In the genomic region with DNA sequence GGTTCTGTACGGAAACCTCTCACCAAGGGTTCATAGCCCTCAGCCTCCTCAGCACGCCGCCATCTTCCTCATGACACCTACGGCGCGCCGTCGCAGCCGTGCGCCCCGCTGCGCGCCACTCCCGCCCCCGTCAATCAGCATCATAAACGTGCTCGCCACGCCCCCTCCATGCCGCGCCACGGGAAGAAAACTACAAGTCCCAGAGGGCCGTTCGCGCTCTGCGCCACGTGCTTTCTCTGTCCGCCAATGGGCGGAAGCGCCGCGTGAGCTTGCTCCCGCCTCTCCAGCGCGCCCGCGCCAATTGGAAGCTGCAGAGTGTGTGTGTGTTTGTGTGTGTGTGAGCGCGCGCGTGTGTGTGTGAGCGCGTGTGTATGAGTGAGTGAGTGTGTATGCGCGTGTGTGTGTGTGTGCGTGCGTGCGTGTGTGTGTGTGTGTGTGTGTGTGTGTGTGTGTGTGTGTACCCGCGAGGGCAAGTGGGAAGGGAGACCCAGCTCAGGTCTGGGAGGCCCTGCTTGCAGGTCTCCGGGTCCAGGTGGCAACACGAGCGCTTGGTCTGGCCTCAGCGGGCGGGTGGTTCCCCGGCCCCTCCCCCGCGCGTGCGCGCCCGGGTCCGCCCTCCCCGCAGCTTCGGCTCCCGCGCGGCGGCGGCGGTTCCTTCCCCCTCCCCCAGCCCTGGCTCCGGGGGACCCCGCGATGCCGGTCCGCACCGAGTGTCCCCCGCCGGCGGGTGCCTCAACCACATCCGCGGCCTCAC, we compare ENCODE assay signal across 8 mouse cellular contexts. TPM values are rescaled to one million over a fixed set of nuclear protein-coding genes. Genes with fewer than 3 reads are reported as not detected.
A peak's percentile ranks its signal among the peaks of the same experiment; 100 is the strongest.
DNase-seq lines count a peak whose midpoint lies in the region; ATAC-seq and TF ChIP-seq lines count a peak whose summit lies in the region.

Gid4 (plus strand) TSS at position 183 of the 754 bp plus-strand sequence.

- DNase-seq in 416B (ENCODE audit: low read depth) = peak; percentile 99
- peak; percentile 98 for DNase-seq in heart, adult 8-10 months (ENCODE audit: low spot score)
- peak; percentile 99 for DNase-seq in kidney, adult 9 months
- peak; percentile 99 for DNase-seq in limb, embryonic 14.5 days (ENCODE audit: low spot score)
- DNase-seq in midbrain, postnatal 0 days (ENCODE audit: low spot score) = peak; percentile 99
- peak; percentile 98 to 99 for DNase-seq in spleen, postnatal 14 days (ENCODE audit: low spot score in 2 of 2)

- H3K4me1 ChIP-seq in bone marrow, adult 2 months (ENCODE audit: control insufficient read depth, insufficient read depth, low read length) = peaks cover 5% of the 10 kb centered on the region
- peaks cover 27% of the 10 kb centered on the region for H3K4me1 ChIP-seq in embryonic facial prominence, embryonic 15.5 days
- H3K4me1 ChIP-seq in limb, embryonic 14.5 days (ENCODE audit: control insufficient read depth, insufficient read depth, low read length) = peaks cover 15% of the 10 kb centered on the region
- peaks cover 9% of the 10 kb centered on the region for H3K4me1 ChIP-seq in midbrain, postnatal 0 days (ENCODE audit: insufficient read depth, low read length)

- peak; percentile 97 for ATAC-seq in embryonic facial prominence, embryonic 15.5 days (ENCODE audit: insufficient number of reproducible peaks, low FRiP score, low TSS enrichment, low read depth)
- ATAC-seq in limb, embryonic 14.5 days (ENCODE audit: low FRiP score, low read depth) = peak; percentile 97
- ATAC-seq in midbrain, postnatal 0 days (ENCODE audit: low FRiP score) = peak; percentile 95

- peak; percentile 83 for TF ChIP-seq POLR2A in bone marrow, adult 2 months (IDR thresholded peaks at IDR 0.05; ENCODE audit: borderline replicate concordance, control insufficient read depth, low read depth, low read length)
- peak; percentile 77; the same call in 1 of the 2 replicates for TF ChIP-seq POLR2A in limb, embryonic 14.5 days (IDR thresholded peaks at IDR 0.05; ENCODE audit: borderline replicate concordance, extremely low read depth, insufficient read depth, insufficient read length)

- H3K4me3 ChIP-seq in bone marrow, adult 2 months (replicated peaks; ENCODE audit: control insufficient read depth, low read depth, low read length) = peak within 1 kb of the TSS; percentile 96
- peak within 1 kb of the TSS; percentile 94 for H3K4me3 ChIP-seq in embryonic facial prominence, embryonic 15.5 days (replicated peaks)
- H3K4me3 ChIP-seq in limb, embryonic 14.5 days (replicated peaks; ENCODE audit: low read length) = peak within 1 kb of the TSS; percentile 98
- H3K4me3 ChIP-seq in midbrain, postnatal 0 days (ENCODE audit: low read depth, low read length) = peak within 1 kb of the TSS; percentile 84

- no peaks in the 10 kb centered on the region for H3K36me3 ChIP-seq in embryonic facial prominence, embryonic 15.5 days
- no peaks in the 10 kb centered on the region for H3K36me3 ChIP-seq in limb, embryonic 14.5 days (ENCODE audit: control insufficient read depth, insufficient read depth, low read length)
- H3K36me3 ChIP-seq in midbrain, postnatal 0 days (ENCODE audit: insufficient read depth, low read length) = no peaks in the 10 kb centered on the region

- no peaks in the 10 kb centered on the region for H3K9me3 ChIP-seq in embryonic facial prominence, embryonic 15.5 days (replicated peaks)
- no peaks in the 10 kb centered on the region for H3K9me3 ChIP-seq in limb, embryonic 14.5 days (ENCODE audit: control insufficient read depth, low read length)
- no peaks in the 10 kb centered on the region for H3K9me3 ChIP-seq in midbrain, postnatal 0 days (ENCODE audit: low read length)

- peak within 1 kb of the TSS; percentile 95 for H3K9ac ChIP-seq in embryonic facial prominence, embryonic 15.5 days
- H3K9ac ChIP-seq in limb, embryonic 14.5 days (ENCODE audit: low read depth, low read length, severe bottlenecking) = peak within 1 kb of the TSS; percentile 94
- H3K9ac ChIP-seq in midbrain, postnatal 0 days (replicated peaks; ENCODE audit: low read length, poor library complexity, severe bottlenecking) = peak within 1 kb of the TSS; percentile 84

- peak; percentile 18; the same call in 1 of the 2 replicates for TF ChIP-seq CTCF in bone marrow, adult 2 months (IDR thresholded peaks at IDR 0.05; ENCODE audit: control insufficient read depth, insufficient read depth, low read length)
- TF ChIP-seq CTCF in midbrain, postnatal 0 days (IDR thresholded peaks at IDR 0.05) = no peak

- peak within 1 kb of the TSS; percentile 71 for H3K4me2 ChIP-seq in embryonic facial prominence, embryonic 15.5 days (replicated peaks)
- peak within 1 kb of the TSS; percentile 88 for H3K4me2 ChIP-seq in limb, embryonic 14.5 days (replicated peaks; ENCODE audit: low read depth, low read length, severe bottlenecking)
- H3K4me2 ChIP-seq in midbrain, postnatal 0 days (ENCODE audit: low read depth, low read length, poor library complexity, severe bottlenecking) = peak within 1 kb of the TSS; percentile 87

- no peaks in the 10 kb centered on the region for H3K27me3 ChIP-seq in embryonic facial prominence, embryonic 15.5 days
- H3K27me3 ChIP-seq in limb, embryonic 14.5 days (ENCODE audit: control insufficient read depth, insufficient read depth, low read length) = no peaks in the 10 kb centered on the region
- H3K27me3 ChIP-seq in midbrain, postnatal 0 days (ENCODE audit: insufficient read depth, low read length) = no peaks in the 10 kb centered on the region

- peak within 1 kb of the TSS; percentile 53 for H3K27ac ChIP-seq in bone marrow, adult 2 months (ENCODE audit: control insufficient read depth, insufficient read depth, low read depth, low read length, poor library complexity)
- H3K27ac ChIP-seq in embryonic facial prominence, embryonic 15.5 days (replicated peaks) = peak within 1 kb of the TSS; percentile 90
- H3K27ac ChIP-seq in limb, embryonic 14.5 days (replicated peaks; ENCODE audit: low read depth, low read length) = peak within 1 kb of the TSS; percentile 88
- peak within 1 kb of the TSS; percentile 78 for H3K27ac ChIP-seq in midbrain, postnatal 0 days (ENCODE audit: low read depth, low read length)

- 1% methylated on average over 80 of the region's 81 CpGs for WGBS in bone marrow, adult 2 months
- WGBS in embryonic facial prominence, embryonic 15.5 days = under 1% methylated on average over 60 of the region's 81 CpGs
- 2% methylated on average over 29 of the region's 81 CpGs for WGBS in limb, embryonic 14.5 days
- WGBS in midbrain, postnatal 0 days = under 1% methylated on average over 54 of the region's 81 CpGs

RNA-seq across cellular contexts. Expression of gene Gid4, which starts in this region (rescaled TPM):
- polyA plus RNA-seq in bone marrow, adult 2 months (2011; ENCODE audit: insufficient read depth, insufficient read length, low replicate concordance, missing spikeins) = 4.8 and 7.2 TPM in 2 replicates
- polyA plus RNA-seq in embryonic facial prominence, embryonic 15.5 days (2015; fragmentation: Nextera tagmentation; extraction: Ambion mirVana) = 29.5 and 30.7 TPM in 2 replicates
- total RNA-seq in heart, adult 8-10 months (2022) = 10 to 100 TPM; 46.3 to 52.1 (median 49.5) TPM
- 20.5 and 22.4 TPM in 2 replicates for polyA plus RNA-seq in limb, embryonic 14.5 days (2012; rRNA removed)
- 28.5 and 30.2 TPM in 2 replicates for polyA plus RNA-seq in limb, embryonic 14.5 days (2014; fragmentation: Nextera tagmentation; extraction: Ambion mirVana)
- 32.2 and 33.0 TPM in 2 replicates for total RNA-seq in midbrain, postnatal 0 days (2014; rRNA removed)
- 19.2 and 20.1 TPM in 2 replicates for polyA plus RNA-seq in midbrain, postnatal 0 days (2015; fragmentation: Nextera tagmentation; extraction: Ambion mirVana)

Comparison
In these comparisons a context has a peak if more than half of its experiments do, and no peak if none do; other contexts are left out.
1. Peak in every context shown above with its lines: DNase-seq, ATAC-seq, H3K4me3 ChIP-seq and H3K27ac ChIP-seq.